In genomic region chr17:23993559-23994428, GRCm38 (mm10) we compare ENCODE assay signal across 8 mouse cellular contexts. TPM values are rescaled to one million over a fixed set of nuclear protein-coding genes. Genes with fewer than 3 reads are reported as not detected.
DNase-seq lines count a peak whose midpoint lies in the region; ATAC-seq and TF ChIP-seq lines count a peak whose summit lies in the region.

No protein-coding gene starts in this region.

- H3K4me2 ChIP-seq in heart, embryonic 15.5 days: peak overlapping the region; percentile 58
- H3K4me2 ChIP-seq in liver, embryonic 13.5 days: peak overlapping the region; percentile 35
- peak overlapping the region; percentile 68 for H3K4me2 ChIP-seq in stomach, embryonic 15.5 days

- H3K79me2 ChIP-seq in C2C12 (ENCODE audit: control insufficient read depth, insufficient read depth): no peaks in the 10 kb centered on the region

- 0 out of 2 replicates have a peak, but pooled peaks have one; percentile 44 for ATAC-seq in heart, embryonic 15.5 days (replicated peaks; ENCODE audit: insufficient number of reproducible peaks, insufficient read depth, low FRiP score, low read depth)
- peak; percentile 59 for ATAC-seq in liver, embryonic 13.5 days (ENCODE audit: low read depth)
- peak; percentile 73; the same call in 1 of the 2 replicates for ATAC-seq in stomach, embryonic 15.5 days (ENCODE audit: insufficient read depth, low FRiP score, low read depth)

- peak; percentile 82 for DNase-seq in brain, embryonic 18.5 days (ENCODE audit: low read depth, low spot score)
- DNase-seq in forebrain, embryonic 10.5 days (ENCODE audit: extremely low spot score, low spot score): peak; percentile 89
- DNase-seq in kidney, postnatal 14 days: peak; percentile 94
- DNase-seq in liver, embryonic 13.5 days: peak; percentile 76
- peak; percentile 96 for DNase-seq in neural tube, embryonic 10.5 days (ENCODE audit: extremely low spot score, low spot score)

- no peak overlapping the region for H3ac ChIP-seq in C2C12 (ENCODE audit: control insufficient read depth, insufficient read length, low read depth)

- TF ChIP-seq CTCF in C2C12 (IDR thresholded peaks at IDR 0.05; ENCODE audit: control insufficient read depth, insufficient read depth, insufficient read length): peak; percentile 17

- H3K4me3 ChIP-seq in C2C12 (ENCODE audit: insufficient read depth, poor library complexity, severe bottlenecking): no peak overlapping the region
- peak overlapping the region; percentile 41 for H3K4me3 ChIP-seq in forebrain, embryonic 10.5 days
- H3K4me3 ChIP-seq in heart, embryonic 15.5 days: peak overlapping the region; percentile 25
- H3K4me3 ChIP-seq in liver, embryonic 13.5 days (replicated peaks): no peak overlapping the region
- peak overlapping the region; percentile 28 for H3K4me3 ChIP-seq in stomach, embryonic 15.5 days (replicated peaks)

- H3K27me3 ChIP-seq in C2C12 (ENCODE audit: control insufficient read depth, insufficient read depth, insufficient read length): no peaks in the 10 kb centered on the region
- peaks cover 9% of the 10 kb centered on the region for H3K27me3 ChIP-seq in forebrain, embryonic 10.5 days (ENCODE audit: poor library complexity, severe bottlenecking)
- peaks cover 32% of the 10 kb centered on the region for H3K27me3 ChIP-seq in heart, embryonic 15.5 days
- H3K27me3 ChIP-seq in liver, embryonic 13.5 days: 0 out of 2 replicates have a peak, but pooled peaks cover 4% of the 10 kb centered on the region
- H3K27me3 ChIP-seq in stomach, embryonic 15.5 days (replicated peaks): no peaks in the 10 kb centered on the region

- H3K36me3 ChIP-seq in C2C12 (ENCODE audit: control insufficient read depth, insufficient read depth): no peaks in the 10 kb centered on the region
- H3K36me3 ChIP-seq in forebrain, embryonic 10.5 days (replicated peaks): no peaks in the 10 kb centered on the region
- no peaks in the 10 kb centered on the region for H3K36me3 ChIP-seq in heart, embryonic 15.5 days
- no peaks in the 10 kb centered on the region for H3K36me3 ChIP-seq in liver, embryonic 13.5 days
- no peaks in the 10 kb centered on the region for H3K36me3 ChIP-seq in stomach, embryonic 15.5 days

- 10% methylated on average over 31 of the region's 31 CpGs for WGBS in forebrain, embryonic 10.5 days
- WGBS in heart, embryonic 15.5 days: 10% methylated on average over 31 of the region's 31 CpGs
- 8% methylated on average over 31 of the region's 31 CpGs for WGBS in liver, embryonic 13.5 days (ENCODE audit: insufficient replicate concordance)
- 12% methylated on average over 31 of the region's 31 CpGs for WGBS in stomach, embryonic 15.5 days

- H3K27ac ChIP-seq in forebrain, embryonic 10.5 days: peak overlapping the region; percentile 77
- H3K27ac ChIP-seq in heart, embryonic 15.5 days: no peak overlapping the region
- no peak overlapping the region for H3K27ac ChIP-seq in liver, embryonic 13.5 days
- no peak overlapping the region for H3K27ac ChIP-seq in stomach, embryonic 15.5 days

- no peaks in the 10 kb centered on the region for H3K9me3 ChIP-seq in forebrain, embryonic 10.5 days
- H3K9me3 ChIP-seq in heart, embryonic 15.5 days (replicated peaks): no peaks in the 10 kb centered on the region
- H3K9me3 ChIP-seq in liver, embryonic 13.5 days (replicated peaks): no peaks in the 10 kb centered on the region
- no peaks in the 10 kb centered on the region for H3K9me3 ChIP-seq in stomach, embryonic 15.5 days

- H3K4me1 ChIP-seq in forebrain, embryonic 10.5 days: peaks cover 37% of the 10 kb centered on the region
- H3K4me1 ChIP-seq in heart, embryonic 15.5 days (replicated peaks): peaks cover 8% of the 10 kb centered on the region
- H3K4me1 ChIP-seq in liver, embryonic 13.5 days (replicated peaks): peaks cover 8% of the 10 kb centered on the region
- H3K4me1 ChIP-seq in stomach, embryonic 15.5 days: peaks cover 13% of the 10 kb centered on the region

- H3K79me3 ChIP-seq in C2C12 (ENCODE audit: low read depth): no peaks in the 10 kb centered on the region

- no peak overlapping the region for H3K9ac ChIP-seq in heart, embryonic 15.5 days
- peak overlapping the region; percentile 26; the same call in 1 of the 2 replicates for H3K9ac ChIP-seq in liver, embryonic 13.5 days
- peak overlapping the region; percentile 29; the same call in 1 of the 2 replicates for H3K9ac ChIP-seq in stomach, embryonic 15.5 days

TF ChIP-seq in C2C12, 6 proteins besides CTCF, POLR2A, EP300 and RAD21:
- TF ChIP-seq MYOG (IDR thresholded peaks at IDR 0.05; ENCODE audit: control insufficient read depth, extremely low read depth, insufficient read length) (no peak), MAX (IDR thresholded peaks at IDR 0.05) (peak; percentile 27)

RNA-seq across cellular contexts. Expression of gene Prss22, which starts 4.1 kb away (rescaled TPM):
- polyA plus RNA-seq in C2C12 (2012; fragmentation: generic; extraction: Trizol): 0.95 TPM
- 0.58 and 0.63 TPM in 2 replicates for polyA plus RNA-seq in forebrain, embryonic 10.5 days (2016; fragmentation: Nextera tagmentation; extraction: Ambion mirVana)
- polyA plus RNA-seq in heart, embryonic 15.5 days (2015; fragmentation: Nextera tagmentation; extraction: Ambion mirVana): 0.13 TPM in 1 of 2 replicates, not detected in the other
- polyA plus RNA-seq in liver, embryonic 13.5 days (2015; fragmentation: Nextera tagmentation; extraction: Ambion mirVana): not detected in 2 replicates
- 1.9 and 3.0 TPM in 2 replicates for polyA plus RNA-seq in stomach, embryonic 15.5 days (2015; fragmentation: Nextera tagmentation; extraction: Ambion mirVana)

RNA-seq across cellular contexts. Expression of gene Prss30, which starts 13.4 kb away (rescaled TPM):
- polyA plus RNA-seq in C2C12 (2012; fragmentation: generic; extraction: Trizol): 0.04 TPM
- polyA plus RNA-seq in forebrain, embryonic 10.5 days (2016; fragmentation: Nextera tagmentation; extraction: Ambion mirVana): not detected in 2 replicates
- 0.34 TPM in 1 of 2 replicates, not detected in the other for polyA plus RNA-seq in heart, embryonic 15.5 days (2015; fragmentation: Nextera tagmentation; extraction: Ambion mirVana)
- not detected in 2 replicates for polyA plus RNA-seq in liver, embryonic 13.5 days (2015; fragmentation: Nextera tagmentation; extraction: Ambion mirVana)
- 0.45 TPM in 1 of 2 replicates, not detected in the other for polyA plus RNA-seq in stomach, embryonic 15.5 days (2015; fragmentation: Nextera tagmentation; extraction: Ambion mirVana)

RNA-seq across cellular contexts. Expression of gene Sbpl, which starts 38.7 kb away (rescaled TPM):
- polyA plus RNA-seq in C2C12 (2012; fragmentation: generic; extraction: Trizol): not detected
- not detected in 2 replicates for polyA plus RNA-seq in forebrain, embryonic 10.5 days (2016; fragmentation: Nextera tagmentation; extraction: Ambion mirVana)
- polyA plus RNA-seq in heart, embryonic 15.5 days (2015; fragmentation: Nextera tagmentation; extraction: Ambion mirVana): not detected in 2 replicates
- not detected in 2 replicates for polyA plus RNA-seq in liver, embryonic 13.5 days (2015; fragmentation: Nextera tagmentation; extraction: Ambion mirVana)
- not detected in 2 replicates for polyA plus RNA-seq in stomach, embryonic 15.5 days (2015; fragmentation: Nextera tagmentation; extraction: Ambion mirVana)

RNA-seq across cellular contexts. Expression of gene Prss27, which starts 44.1 kb away (rescaled TPM):
- 0.16 TPM for polyA plus RNA-seq in C2C12 (2012; fragmentation: generic; extraction: Trizol)
- polyA plus RNA-seq in forebrain, embryonic 10.5 days (2016; fragmentation: Nextera tagmentation; extraction: Ambion mirVana): 0.11 and 0.16 TPM in 2 replicates
- not detected in 2 replicates for polyA plus RNA-seq in heart, embryonic 15.5 days (2015; fragmentation: Nextera tagmentation; extraction: Ambion mirVana)
- not detected in 2 replicates for polyA plus RNA-seq in liver, embryonic 13.5 days (2015; fragmentation: Nextera tagmentation; extraction: Ambion mirVana)
- polyA plus RNA-seq in stomach, embryonic 15.5 days (2015; fragmentation: Nextera tagmentation; extraction: Ambion mirVana): 2.4 and 6.3 TPM in 2 replicates

RNA-seq across cellular contexts. Expression of gene Sbp, which starts 52.3 kb away (rescaled TPM):
- polyA plus RNA-seq in C2C12 (2012; fragmentation: generic; extraction: Trizol): not detected
- not detected in 2 replicates for polyA plus RNA-seq in forebrain, embryonic 10.5 days (2016; fragmentation: Nextera tagmentation; extraction: Ambion mirVana)
- polyA plus RNA-seq in heart, embryonic 15.5 days (2015; fragmentation: Nextera tagmentation; extraction: Ambion mirVana): not detected in 2 replicates
- not detected in 2 replicates for polyA plus RNA-seq in liver, embryonic 13.5 days (2015; fragmentation: Nextera tagmentation; extraction: Ambion mirVana)
- not detected in 2 replicates for polyA plus RNA-seq in stomach, embryonic 15.5 days (2015; fragmentation: Nextera tagmentation; extraction: Ambion mirVana)

Comparison
In these comparisons a context has a peak if more than half of its experiments do, and no peak if none do; other contexts are left out.
1. H3K4me3 ChIP-seq: peak in forebrain, embryonic 10.5 days (single experiment), heart, embryonic 15.5 days (single experiment) and stomach, embryonic 15.5 days (single experiment); none in C2C12 (single experiment) and liver, embryonic 13.5 days (single experiment).
2. Peak in every context shown above with its lines, with median percentiles within 50 percentile points of each other: DNase-seq, ATAC-seq and H3K4me2 ChIP-seq.